Mouse (Mus musculus): Measurements from ENCODE around the gene Pptc7.
"Not testable (repeated sequence)": the region's sequence is repeated elsewhere in the genome, so short reads cannot be mapped to it uniquely, and the experiment has no call there.

The Pptc7 gene

GRCm38 (mm10) chr5:122302810-122303745 lies 18.9 kb downstream of the Pptc7 start:
- DNase-seq, result peak in 1 of 2 experiments; percentile 24

GRCm38 (mm10) chr5:122303937-122304336 lies 19.8 kb downstream of the Pptc7 start:
- DNase-seq, result peak in 1 of 2 experiments; percentile 34

- DNase-seq, result no peak
Observed at GRCm38 (mm10) chr5:122304541-122304940, 20.4 kb downstream of the Pptc7 start.

GRCm38 (mm10) chr5:122305472-122305871 lies 21.3 kb downstream of the Pptc7 start:
- peak in 1 of 2 experiments; percentile 25 for DNase-seq

- DNase-seq, result no peak
Observed at GRCm38 (mm10) chr5:122306536-122306935, 22.4 kb downstream of the Pptc7 start.

- DNase-seq, result no peak
Observed at GRCm38 (mm10) chr5:122310699-122311098, 26.5 kb downstream of the Pptc7 start.

GRCm38 (mm10) chr5:122311692-122312091 lies 27.5 kb downstream of the Pptc7 start:
- no peak for DNase-seq

GRCm38 (mm10) chr5:122312346-122312745 lies 28.2 kb downstream of the Pptc7 start:
- no peak for DNase-seq

GRCm38 (mm10) chr5:122312942-122313684 lies 28.9 kb downstream of the Pptc7 start:
- peak; percentile 48 to 50 for DNase-seq

- peak; percentile 93 for DNase-seq
Observed at GRCm38 (mm10) chr5:122314966-122315667, 31.0 kb downstream of the Pptc7 start.

GRCm38 (mm10) chr5:122317329-122318045 lies 33.3 kb downstream of the Pptc7 start:
- peak; percentile 58 to 71 for DNase-seq

- peak in 1 of 2 experiments; percentile 32 for DNase-seq
Observed at GRCm38 (mm10) chr5:122318100-122318499, 33.9 kb downstream of the Pptc7 start.

GRCm38 (mm10) chr5:122318976-122319375 lies 34.8 kb downstream of the Pptc7 start:
- DNase-seq, result not testable (repeated sequence)

- DNase-seq, result no peak
Observed at GRCm38 (mm10) chr5:122319474-122320204, 35.5 kb downstream of the Pptc7 start.

- no peak for DNase-seq
Observed at GRCm38 (mm10) chr5:122320205-122320781, 36.1 kb downstream of the Pptc7 start.

- DNase-seq, result peak; percentile 36 to 46
Observed at GRCm38 (mm10) chr5:122323523-122323922, 39.4 kb downstream of the Pptc7 start.

GRCm38 (mm10) chr5:122324608-122325431 lies 40.7 kb downstream of the Pptc7 start:
- peak; percentile 89 to 90 for DNase-seq

GRCm38 (mm10) chr5:122325477-122325876 lies 41.3 kb downstream of the Pptc7 start:
- DNase-seq, result peak in 1 of 2 experiments; percentile 64

- no peak for DNase-seq
Observed at GRCm38 (mm10) chr5:122327283-122327682, 43.1 kb downstream of the Pptc7 start.

GRCm38 (mm10) chr5:122330269-122330668 lies 46.1 kb downstream of the Pptc7 start:
- no peak for DNase-seq
